Mouse (Mus musculus) lung, adult 2 months (tissue): Measurements from ENCODE around the gene Atp6v1g1.

Experiments used
- CTCF ChIP-seq: fragments of 200-500 bp; IDR thresholded peaks from 2 replicates; pipeline ENCODE4 v1.5.1; 2011; ENCODE audit warnings: mild to moderate bottlenecking, low read length, control low read depth; ENCODE audit not compliant: insufficient read depth
- POLR2A ChIP-seq: fragments of 200-500 bp; IDR thresholded peaks from 2 replicates; pipeline ENCODE4 v1.6.1; 2011; ENCODE audit warnings: low read depth, mild to moderate bottlenecking, control low read depth, low read length, borderline replicate concordance; ENCODE audit errors: extremely low read depth

GRCm38 (mm10) chr4:63503949-63504348 is 40.6 kb upstream of the Atp6v1g1 start:
- TF ChIP-seq CTCF (no peak), POLR2A (no peak)
